In genomic region chr5:112556640-112557039, GRCm38 (mm10) we compare ENCODE assay signal across 19 mouse cellular contexts. TPM values are rescaled to one million over a fixed set of nuclear protein-coding genes. Genes with fewer than 3 reads are reported as not detected.
"Had no signal": no experiment of that assay in that cellular context is flagged by ENCODE, and none has a peak within 500 bp of the region (broad histone marks: within the 10 kb centered on the region; RNA-seq: fewer than 3 reads in every experiment).

No protein-coding gene starts in this region.

- H3K4me3 ChIP-seq: kidney, embryonic 15.5 days; limb, embryonic 15.5 days; midbrain, embryonic 10.5 days; midbrain, embryonic 13.5 days; myocyte; neural tube, embryonic 13.5 days had no signal

- DNase-seq: kidney, postnatal 10 days; kidney, postnatal 36 days; liver, postnatal 0 days; lung, embryonic 14.5 days; lung, postnatal 36 days; thymus, adult 18-20 months; thymus, postnatal 36 days had no signal

- H3K9me3 ChIP-seq: kidney, embryonic 15.5 days; limb, embryonic 15.5 days; megakaryocyte, embryonic 14.5 days; midbrain, embryonic 10.5 days; midbrain, embryonic 13.5 days; neural tube, embryonic 13.5 days had no signal

- H3K4me2 ChIP-seq: kidney, embryonic 15.5 days; limb, embryonic 15.5 days; liver, embryonic 11.5 days; lung, embryonic 14.5 days; midbrain, embryonic 13.5 days; neural tube, embryonic 13.5 days had no signal

- H3K9ac ChIP-seq: kidney, embryonic 15.5 days; limb, embryonic 15.5 days; liver, embryonic 14.5 days; liver, postnatal 0 days; lung, embryonic 14.5 days; midbrain, embryonic 13.5 days; neural tube, embryonic 13.5 days had no signal

- H3K27ac ChIP-seq: kidney, embryonic 15.5 days; limb, embryonic 15.5 days; liver, embryonic 14.5 days; midbrain, embryonic 10.5 days; midbrain, embryonic 13.5 days; neural tube, embryonic 13.5 days had no signal

- H3K36me3 ChIP-seq: kidney, embryonic 15.5 days; limb, embryonic 15.5 days; midbrain, embryonic 10.5 days; midbrain, embryonic 13.5 days; neural tube, embryonic 13.5 days had no signal

- ATAC-seq: liver, postnatal 0 days; lung, postnatal 0 days; midbrain, embryonic 13.5 days; midbrain, embryonic 16.5 days had no signal

- H3K27me3 ChIP-seq: kidney, embryonic 15.5 days; midbrain, embryonic 13.5 days had no signal

RNA-seq across cellular contexts. Expression of gene Sez6l, which starts 20.3 kb away (rescaled TPM):
- total RNA-seq: neutrophil, adult 5-6 weeks had no signal
- polyA plus RNA-seq: liver, postnatal 0 days; myocyte had no signal
